Comparison of ENCODE assay signal across 9 mouse cellular contexts in genomic region chr13:99475488-99475887, GRCm38 (mm10). TPM values are rescaled to one million over a fixed set of nuclear protein-coding genes. Genes with fewer than 3 reads are reported as not detected.
DNase-seq lines count a peak whose midpoint lies in the region; ATAC-seq lines count a peak whose summit lies in the region.
"Had no signal": no experiment of that assay in that cellular context is flagged by ENCODE, and none has a peak within 500 bp of the region (broad histone marks: within the 10 kb centered on the region; RNA-seq: fewer than 3 reads in every experiment).

No protein-coding gene starts in this region.

- peaks cover 14% of the 10 kb centered on the region for H3K4me1 ChIP-seq in embryonic facial prominence, embryonic 14.5 days (ENCODE audit: control insufficient read depth, insufficient read depth, low read length)
- H3K4me1 ChIP-seq in hindbrain, embryonic 15.5 days (replicated peaks), result peaks cover 45% of the 10 kb centered on the region
- peaks cover 34% of the 10 kb centered on the region for H3K4me1 ChIP-seq in midbrain, embryonic 16.5 days (ENCODE audit: control insufficient read depth, insufficient read depth, low read length)

- no peak overlapping the region for H3K9ac ChIP-seq in embryonic facial prominence, embryonic 14.5 days (ENCODE audit: low read depth, low read length)
- H3K9ac ChIP-seq in hindbrain, embryonic 15.5 days, result no peak overlapping the region
- peak overlapping the region; percentile 17; the same call in 1 of the 2 replicates for H3K9ac ChIP-seq in midbrain, embryonic 16.5 days (ENCODE audit: low read depth, low read length)

- H3K4me3 ChIP-seq in embryonic facial prominence, embryonic 14.5 days (ENCODE audit: low read depth, low read length), result no peak overlapping the region
- no peak overlapping the region for H3K4me3 ChIP-seq in hindbrain, embryonic 15.5 days
- no peak overlapping the region for H3K4me3 ChIP-seq in midbrain, embryonic 16.5 days (ENCODE audit: low read depth, low read length)

- no peaks in the 10 kb centered on the region for H3K36me3 ChIP-seq in embryonic facial prominence, embryonic 14.5 days (ENCODE audit: control insufficient read depth, insufficient read depth, low read length)
- peaks cover 6% of the 10 kb centered on the region; the same call in 1 of the 2 replicates for H3K36me3 ChIP-seq in hindbrain, embryonic 15.5 days
- H3K36me3 ChIP-seq in midbrain, embryonic 16.5 days (ENCODE audit: control insufficient read depth, insufficient read depth, low read length), result no peaks in the 10 kb centered on the region; the same call in none of the 2 replicates

- peak overlapping the region; percentile 58; the same call in 1 of the 2 replicates for H3K27ac ChIP-seq in embryonic facial prominence, embryonic 14.5 days (replicated peaks; ENCODE audit: low read depth, low read length)
- H3K27ac ChIP-seq in hindbrain, embryonic 15.5 days (replicated peaks), result peak overlapping the region; percentile 46
- peak overlapping the region; percentile 51 for H3K27ac ChIP-seq in midbrain, embryonic 16.5 days (ENCODE audit: low read length)
- H3K27ac ChIP-seq: macrophage had no signal

- WGBS in embryonic facial prominence, embryonic 14.5 days, result 11% methylated on average over 6 of the region's 6 CpGs
- WGBS in hindbrain, embryonic 15.5 days, result 0% methylated on average over 6 of the region's 6 CpGs
- 0% methylated on average over 6 of the region's 6 CpGs for WGBS in midbrain, embryonic 16.5 days

- peak; percentile 17 to 23 for DNase-seq in kidney, postnatal 4 days
- no peak for DNase-seq in kidney, adult 18-20 months
- DNase-seq in embryonic facial prominence, embryonic 14.5 days (ENCODE audit: low spot score), result peak; percentile 92
- no peak for DNase-seq in frontal cortex, adult 2 months (ENCODE audit: extremely low spot score in 1 of 2, low spot score in 1 of 2)

- peak; percentile 91 for ATAC-seq in embryonic facial prominence, embryonic 14.5 days (ENCODE audit: low read depth)
- 0 out of 2 replicates have a peak, but pooled peaks have one; percentile 46 for ATAC-seq in hindbrain, embryonic 15.5 days (ENCODE audit: low FRiP score, low read depth)
- ATAC-seq in midbrain, embryonic 16.5 days, result peak; percentile 73
- no peak; the same call in 1 of the 2 replicates for ATAC-seq in granulocyte monocyte progenitor cell, adult 5-6 weeks (replicated peaks; ENCODE audit: poor library complexity, severe bottlenecking)
- no peak for ATAC-seq in megakaryocyte-erythroid progenitor cell, adult 5-6 weeks (replicated peaks; ENCODE audit: low FRiP score, low TSS enrichment, poor library complexity, severe bottlenecking)

- no peaks in the 10 kb centered on the region for H3K9me3 ChIP-seq in embryonic facial prominence, embryonic 14.5 days (ENCODE audit: control insufficient read depth, low read length)
- H3K9me3 ChIP-seq in hindbrain, embryonic 15.5 days, result no peaks in the 10 kb centered on the region
- no peaks in the 10 kb centered on the region for H3K9me3 ChIP-seq in midbrain, embryonic 16.5 days (replicated peaks; ENCODE audit: control insufficient read depth, low read length, poor library complexity, severe bottlenecking)

- no peaks in the 10 kb centered on the region for H3K27me3 ChIP-seq in embryonic facial prominence, embryonic 14.5 days (replicated peaks; ENCODE audit: control insufficient read depth, insufficient read depth, low read length)
- H3K27me3 ChIP-seq in hindbrain, embryonic 15.5 days, result no peaks in the 10 kb centered on the region
- no peaks in the 10 kb centered on the region for H3K27me3 ChIP-seq in midbrain, embryonic 16.5 days (ENCODE audit: control insufficient read depth, insufficient read depth, low read depth, low read length)

- H3K4me2 ChIP-seq in embryonic facial prominence, embryonic 14.5 days (ENCODE audit: low read depth, low read length), result peak overlapping the region; percentile 8; the same call in 1 of the 2 replicates
- peak overlapping the region; percentile 23 for H3K4me2 ChIP-seq in hindbrain, embryonic 15.5 days
- peak overlapping the region; percentile 32 for H3K4me2 ChIP-seq in midbrain, embryonic 16.5 days (ENCODE audit: low read length)

RNA-seq across cellular contexts. Expression of gene Map1b, which starts 40.9 kb away (rescaled TPM):
- polyA plus RNA-seq in embryonic facial prominence, embryonic 14.5 days (2014; fragmentation: Nextera tagmentation; extraction: Ambion mirVana), result 203 and 242 TPM in 2 replicates
- polyA plus RNA-seq in hindbrain, embryonic 15.5 days (2015; fragmentation: Nextera tagmentation; extraction: Ambion mirVana), result 2,014 and 2,064 TPM in 2 replicates
- polyA plus RNA-seq in midbrain, embryonic 16.5 days (2015; fragmentation: Nextera tagmentation; extraction: Ambion mirVana), result 1,966 and 2,233 TPM in 2 replicates
- total RNA-seq in granulocyte monocyte progenitor cell, adult 5-6 weeks (2014; fragmentation: Nextera tagmentation), result not detected in 2 replicates
- total RNA-seq in granulocyte monocyte progenitor cell, adult 5-6 weeks (2017), result 0.15 TPM in 1 of 2 replicates, not detected in the other
- 145 and 146 TPM in 2 replicates for polyA plus RNA-seq in frontal cortex, adult 2 months (2012; rRNA removed)
- 0.12 TPM in 1 of 2 replicates, not detected in the other for total RNA-seq in megakaryocyte-erythroid progenitor cell, adult 5-6 weeks (2014; fragmentation: Nextera tagmentation)
- not detected in 2 replicates for total RNA-seq in megakaryocyte-erythroid progenitor cell, adult 5-6 weeks (2017)

Comparison
In these comparisons a context has a peak if more than half of its experiments do, and no peak if none do; other contexts are left out.
1. DNase-seq: peak in kidney, postnatal 4 days (2 of 2) and embryonic facial prominence, embryonic 14.5 days (single experiment); none in kidney, adult 18-20 months (single experiment) and frontal cortex, adult 2 months (0 of 2).
2. ATAC-seq: peak in embryonic facial prominence, embryonic 14.5 days (single experiment), hindbrain, embryonic 15.5 days (single experiment) and midbrain, embryonic 16.5 days (single experiment); none in granulocyte monocyte progenitor cell, adult 5-6 weeks (single experiment) and megakaryocyte-erythroid progenitor cell, adult 5-6 weeks (single experiment).
3. Peak in every context shown above with its lines, with median percentiles within 50 percentile points of each other: H3K27ac ChIP-seq and H3K4me2 ChIP-seq.